Mouse (Mus musculus) kidney, postnatal 4 days (tissue): ENCODE measurements around the gene Pisd.
"Not testable (repeated sequence)": the region's sequence is repeated elsewhere in the genome, so short reads cannot be mapped to it uniquely, and the experiment has no call there.

Experiments
- DNase-seq, 2 experiments: peaks; one replicate each; pipeline ENCODE4 v3.0.0; 2021; ENCODE audit warnings: mixed read lengths in 2 of 2

The Pisd gene

DNA sequence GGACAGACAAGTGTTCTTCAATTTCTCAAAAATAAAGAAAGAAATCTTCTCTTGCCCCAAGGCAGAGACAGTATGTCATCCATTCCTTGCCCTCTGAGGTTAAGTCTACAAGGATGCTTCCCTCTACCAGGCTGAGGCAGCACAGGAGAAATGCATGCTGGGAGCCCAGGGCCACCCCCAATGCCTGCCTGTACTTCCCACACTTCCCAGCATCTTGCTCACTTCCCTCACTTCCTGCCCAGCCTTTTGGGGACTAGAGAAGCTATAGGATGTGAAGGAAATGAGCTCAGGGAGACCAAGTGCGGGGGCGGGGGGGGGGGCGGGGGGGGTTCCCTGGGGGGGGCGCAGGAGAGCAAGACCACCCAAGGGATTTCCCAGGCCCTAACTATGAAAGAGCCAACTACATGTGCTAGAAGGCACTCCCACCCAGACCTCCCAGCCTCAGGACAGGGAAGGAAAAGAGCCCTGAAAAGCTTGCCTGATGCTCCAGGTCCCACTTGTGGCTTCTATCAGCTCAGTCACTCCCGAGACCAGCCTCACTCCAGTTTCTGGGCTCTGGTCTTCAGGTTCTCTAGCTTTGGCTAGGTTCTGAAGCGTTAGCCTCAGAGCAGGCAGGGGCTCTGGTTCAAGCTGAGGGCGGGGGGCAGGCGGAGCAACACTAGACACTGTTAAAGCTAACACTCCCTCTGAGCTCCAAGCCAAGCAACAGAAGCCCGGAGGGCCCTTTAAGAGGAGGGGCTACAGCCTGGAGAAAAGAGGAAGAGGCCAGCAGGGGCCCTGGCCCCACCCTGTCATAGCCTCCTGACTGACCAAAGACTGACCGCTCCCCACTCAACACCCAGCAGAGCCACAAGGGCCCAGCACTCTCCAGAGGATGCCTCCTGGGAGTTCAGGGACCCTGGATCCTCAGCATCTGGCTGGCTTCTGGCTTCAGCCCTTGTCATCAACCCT, 39.5 kb downstream of the Pisd start:
- DNase-seq: peak; percentile 81 to 88

DNA sequence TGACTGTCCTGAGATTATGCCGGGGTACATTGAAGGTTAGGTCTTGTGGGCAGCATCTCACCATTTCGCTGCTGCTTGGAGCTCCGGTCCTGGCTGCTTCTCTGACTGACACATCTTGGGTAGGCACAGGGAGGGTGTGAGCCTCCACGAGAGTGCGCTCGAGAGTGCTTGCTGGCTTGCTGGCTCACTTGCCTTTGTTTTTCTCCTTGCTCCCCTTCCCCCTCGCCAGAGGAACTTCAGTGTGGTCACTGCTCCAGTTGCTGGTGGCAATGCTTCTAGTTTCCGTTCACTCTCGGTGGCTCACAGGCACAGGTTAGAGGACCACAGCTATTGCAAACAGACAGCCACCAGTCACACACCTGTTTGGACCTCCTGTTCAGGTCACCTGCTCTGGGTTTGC, 43.3 kb downstream of the Pisd start:
- peak; percentile 35 to 43 for DNase-seq

DNA sequence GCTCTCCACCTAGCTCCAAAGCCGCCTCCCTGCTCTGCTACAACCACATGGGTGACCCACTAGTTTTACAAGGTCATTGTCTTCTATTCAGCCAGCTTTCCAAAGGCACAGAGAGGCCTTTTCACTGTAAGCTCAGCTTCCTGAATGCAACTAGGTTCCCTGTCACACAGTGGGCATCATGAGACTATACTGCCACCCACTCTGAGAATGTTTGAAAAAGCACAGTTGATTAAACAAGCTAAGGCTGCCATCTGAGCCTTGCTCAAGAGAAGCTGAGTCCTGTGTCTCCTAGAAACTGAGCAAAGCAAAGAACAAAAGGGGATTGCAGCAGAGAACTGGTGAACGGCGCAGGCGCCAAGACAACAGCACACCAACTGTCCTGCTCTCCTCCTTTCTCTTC, 44.1 kb downstream of the Pisd start:
- not testable (repeated sequence) for DNase-seq

DNA sequence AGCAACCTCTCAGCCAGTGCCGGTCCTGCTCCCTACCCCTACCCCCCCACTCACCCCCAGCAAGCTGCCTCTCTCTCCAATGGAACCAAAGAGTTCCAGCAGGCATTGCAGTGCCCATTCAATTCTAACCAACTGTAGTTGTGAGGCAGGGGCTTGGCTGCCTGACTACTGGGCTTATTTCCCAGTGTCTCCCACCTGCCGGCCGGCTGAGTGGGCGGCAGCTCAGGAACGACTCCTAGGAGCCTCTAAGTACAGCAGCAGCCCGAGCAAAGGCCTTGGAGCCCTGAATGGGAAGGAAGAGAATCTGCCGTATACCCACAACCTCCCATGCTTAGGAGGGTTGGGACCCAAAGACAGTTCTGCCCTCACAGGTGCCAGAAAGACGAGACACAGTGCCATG, 44.6 kb downstream of the Pisd start:
- DNase-seq: not testable (repeated sequence)

DNA sequence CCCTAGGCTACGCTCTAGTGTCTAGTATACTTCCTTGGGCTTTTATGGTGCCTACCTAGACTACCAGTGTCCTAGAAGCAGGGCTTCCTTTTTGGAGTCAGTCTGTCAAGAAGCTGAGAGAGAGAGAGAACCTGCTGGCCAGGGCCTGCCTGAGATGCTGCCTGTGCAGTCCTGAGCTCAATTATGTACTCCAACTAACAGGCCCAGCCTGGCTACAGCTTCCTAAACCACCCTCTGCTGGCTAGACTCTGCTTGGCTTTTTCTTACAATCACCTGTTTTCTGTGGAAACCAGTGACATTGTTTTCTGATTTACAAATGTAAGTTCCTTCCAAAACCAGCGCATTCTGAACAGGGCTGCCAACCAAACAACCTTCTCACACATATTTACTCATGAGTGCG, 45.3 kb downstream of the Pisd start:
- no peak for DNase-seq

DNA sequence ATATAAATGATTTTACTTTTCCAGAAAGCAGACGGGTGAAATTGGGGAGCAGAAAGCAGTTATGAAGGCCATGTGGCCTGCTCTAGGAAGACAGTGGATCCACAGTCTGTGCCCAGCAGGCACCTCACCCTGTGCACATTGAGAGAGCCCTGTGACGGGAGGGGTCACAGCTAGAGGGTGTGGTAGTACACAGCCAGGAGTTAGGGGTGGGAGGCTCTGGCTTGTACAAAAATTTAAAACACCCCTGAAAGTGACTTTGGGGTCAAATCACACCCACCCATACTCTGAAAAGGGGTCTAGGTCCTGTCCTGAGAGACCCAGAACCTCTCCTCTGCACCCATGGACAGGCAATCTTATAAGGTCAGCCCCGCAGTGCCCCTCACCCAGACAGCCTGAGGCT, 48.7 kb downstream of the Pisd start:
- DNase-seq: not testable (repeated sequence)

DNA sequence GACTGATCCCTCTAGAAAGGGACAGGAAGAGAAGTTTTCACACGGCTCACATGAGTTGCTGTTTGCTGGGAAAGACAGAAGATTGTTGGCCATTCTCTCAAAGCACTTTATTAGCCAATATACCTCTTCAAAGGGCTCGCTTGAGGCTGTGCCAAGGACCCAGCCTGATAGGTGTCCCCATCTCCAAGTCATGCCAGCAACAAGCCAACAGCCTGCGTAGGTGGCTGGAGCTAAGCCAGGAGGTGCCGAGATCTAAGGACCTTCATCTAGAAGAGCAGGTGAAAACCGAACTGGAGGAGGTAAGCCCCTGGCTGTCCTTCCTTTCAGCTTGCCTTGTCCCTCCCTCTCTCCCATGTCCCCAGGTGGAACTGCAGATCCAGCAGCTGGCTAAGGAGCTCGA, 49.7 kb downstream of the Pisd start:
- no peak for DNase-seq

DNA sequence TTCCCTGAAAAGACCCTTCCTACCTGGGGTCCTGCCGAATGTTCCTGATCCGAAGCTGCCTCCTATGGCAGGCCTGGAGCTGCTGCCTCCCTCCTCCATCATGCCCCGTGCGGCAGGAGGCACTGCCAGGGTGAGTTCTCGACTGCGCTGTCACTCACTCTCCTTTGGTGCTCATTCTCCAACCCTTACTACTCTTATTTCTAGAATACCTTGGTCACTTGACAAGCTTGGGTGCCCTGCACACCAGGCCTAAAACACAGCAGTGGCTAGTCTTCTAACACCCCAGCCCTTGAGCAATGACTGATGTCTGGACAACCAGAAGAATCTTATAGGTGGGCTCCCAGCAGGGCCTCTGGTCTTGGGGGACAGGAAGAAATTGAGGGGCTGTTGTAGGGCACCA, 51.6 kb downstream of the Pisd start:
- not testable (repeated sequence) for DNase-seq

DNA sequence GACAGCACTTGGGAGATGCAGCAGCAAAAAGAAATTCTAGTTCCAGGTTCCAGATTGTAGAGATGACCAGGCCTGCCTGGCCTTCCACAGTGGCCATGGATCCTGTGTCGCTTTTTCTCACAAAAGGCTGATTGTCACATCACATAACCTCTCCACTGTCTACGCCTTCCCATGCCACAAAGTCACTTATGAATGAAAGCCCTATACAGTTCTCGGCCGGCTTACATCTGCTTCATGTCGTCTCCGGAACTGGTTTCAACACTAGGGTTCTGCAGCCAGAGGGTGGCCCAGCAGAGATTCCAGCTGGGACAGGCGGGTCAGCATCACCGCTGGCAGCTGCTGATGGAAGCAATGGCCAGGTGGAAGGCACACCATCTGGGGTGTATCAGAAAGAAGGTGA, 56.6 kb downstream of the Pisd start:
- DNase-seq: no peak

DNA sequence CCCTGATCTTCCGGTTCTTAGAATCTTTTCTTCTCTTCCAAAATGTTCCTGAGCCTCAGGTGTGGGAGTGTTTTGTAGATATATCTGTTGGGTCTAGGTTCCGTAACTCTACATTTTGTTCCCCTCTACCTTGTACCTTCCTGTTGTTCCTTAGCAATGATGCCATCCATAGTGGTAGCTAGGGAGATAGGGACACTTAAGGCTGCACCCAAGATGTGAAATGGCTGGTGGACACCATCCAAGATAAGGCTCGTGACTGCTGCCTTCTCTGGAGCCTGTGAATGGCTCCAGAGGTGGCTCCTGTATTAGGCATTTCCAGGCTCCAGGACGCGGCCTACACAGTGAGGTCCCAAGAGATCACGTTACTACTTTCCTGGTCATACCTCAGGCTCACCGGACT, 57.1 kb downstream of the Pisd start:
- no peak for DNase-seq

DNA sequence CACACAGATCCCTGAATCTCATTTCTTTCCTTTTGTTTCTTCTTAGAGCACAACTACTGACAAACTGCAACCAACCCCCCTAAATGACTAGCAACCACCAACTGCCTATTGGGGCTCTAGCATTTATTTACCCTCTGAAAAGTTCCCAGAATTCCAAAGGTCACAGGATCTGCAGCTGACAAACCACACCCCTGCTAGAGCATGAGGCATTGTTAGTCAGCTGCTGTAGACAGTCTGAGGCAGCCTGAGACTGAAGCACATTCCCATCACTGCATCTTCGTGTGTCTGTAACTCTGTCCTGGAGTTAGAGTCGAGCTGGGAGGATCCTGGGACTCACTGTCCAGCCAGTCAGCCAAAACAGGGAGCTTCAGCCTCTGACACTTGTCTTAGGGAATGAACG, 60.0 kb downstream of the Pisd start:
- not testable (repeated sequence) for DNase-seq

DNA sequence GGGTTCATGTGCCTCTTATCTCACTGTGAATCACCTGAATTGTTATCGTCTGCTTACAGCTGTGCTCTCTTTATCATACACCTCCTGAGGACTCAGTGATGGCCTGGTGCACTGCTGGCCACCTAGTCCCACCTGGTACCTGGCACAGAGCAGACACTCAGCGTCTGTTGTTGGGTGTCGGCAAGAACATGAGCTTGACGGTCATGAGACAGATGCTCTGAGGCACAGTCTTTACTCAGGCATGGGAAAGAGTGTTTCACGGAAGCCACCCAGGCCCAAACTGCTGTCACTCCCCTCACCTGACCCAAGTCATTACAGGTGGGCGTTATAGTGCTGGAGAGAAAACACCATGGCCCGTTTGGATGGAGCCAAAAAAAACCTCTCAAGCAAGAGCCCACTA, 61.5 kb downstream of the Pisd start:
- no peak for DNase-seq

DNA sequence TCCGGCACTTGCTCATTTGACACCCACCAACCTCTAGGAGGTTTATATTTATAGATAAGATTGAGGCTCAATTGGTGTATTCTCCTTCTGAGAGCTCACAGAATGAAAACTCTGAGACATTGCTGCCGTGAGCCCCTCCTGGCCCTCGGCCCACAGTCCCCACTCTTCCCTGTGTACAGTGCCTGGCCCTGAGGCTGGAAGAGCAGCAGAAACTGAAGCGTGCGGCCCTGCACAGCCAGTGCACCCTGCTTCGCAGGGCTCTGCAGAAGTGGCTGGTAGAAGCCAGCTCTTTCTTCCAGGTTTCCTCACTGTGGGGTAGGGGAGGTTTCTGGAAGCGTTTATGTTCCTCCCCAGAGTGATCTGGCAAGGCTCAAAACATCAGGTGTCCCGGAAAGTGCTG, 62.7 kb downstream of the Pisd start:
- DNase-seq: not testable (repeated sequence)

DNA sequence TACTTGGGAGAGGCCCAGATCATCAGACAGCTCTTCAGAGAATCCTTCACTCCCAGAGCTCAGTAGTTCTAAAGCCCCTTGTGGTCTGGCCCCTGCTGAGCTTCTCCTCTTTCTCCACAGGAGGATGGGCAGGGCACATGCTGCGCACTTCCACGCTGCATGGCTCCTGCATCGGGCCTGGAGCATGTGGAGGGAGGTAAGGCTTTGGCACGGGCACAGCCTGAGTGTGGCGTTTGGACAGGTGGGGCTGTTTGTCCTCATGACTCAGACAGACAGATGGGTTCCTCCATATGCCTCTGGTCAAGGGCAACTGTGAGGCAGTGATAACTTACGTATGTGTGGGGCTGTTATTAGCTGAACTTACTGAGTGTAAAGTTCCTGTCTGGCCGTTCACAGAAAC, 63.2 kb downstream of the Pisd start:
- DNase-seq: no peak

DNA sequence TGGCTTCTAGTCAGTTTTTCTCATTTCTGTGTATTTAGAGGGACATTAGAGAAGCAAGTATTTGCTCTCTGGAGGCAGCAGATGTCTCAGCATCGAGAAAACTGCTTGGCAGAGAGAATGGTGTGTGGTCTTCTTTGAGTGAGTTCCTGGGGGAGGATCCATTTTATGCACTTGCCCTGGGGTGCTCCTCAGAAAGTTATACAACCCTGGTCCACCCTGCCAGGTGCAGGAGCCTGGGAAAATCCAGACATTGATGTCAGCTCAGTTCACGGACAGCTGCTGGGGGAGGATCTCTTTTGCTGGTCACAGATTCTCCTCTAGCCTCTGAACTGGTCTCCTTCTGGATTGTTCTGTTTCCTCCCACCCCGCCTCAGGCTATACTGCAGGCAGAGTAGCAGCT, 64.1 kb downstream of the Pisd start:
- DNase-seq: no peak

DNA sequence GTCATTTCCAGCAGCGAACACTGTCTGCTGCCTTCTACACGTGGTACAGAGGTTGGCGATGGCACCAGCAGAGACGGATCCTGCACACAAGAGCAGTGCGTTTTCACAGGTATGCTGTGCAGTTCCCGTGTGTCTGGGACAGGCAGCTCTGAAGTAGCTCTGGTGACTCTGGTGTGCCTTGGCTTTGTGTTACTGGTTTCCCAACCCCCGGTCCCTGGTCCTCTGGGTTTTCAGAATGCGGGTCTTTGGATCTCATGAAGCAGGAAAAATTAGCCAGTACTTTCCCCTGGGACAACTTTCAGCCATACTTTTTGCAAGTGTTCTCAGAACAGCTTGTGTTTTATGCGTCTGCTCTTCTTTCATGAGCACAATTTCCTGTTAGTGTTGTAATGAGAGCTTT, 65.0 kb downstream of the Pisd start:
- no peak for DNase-seq

DNA sequence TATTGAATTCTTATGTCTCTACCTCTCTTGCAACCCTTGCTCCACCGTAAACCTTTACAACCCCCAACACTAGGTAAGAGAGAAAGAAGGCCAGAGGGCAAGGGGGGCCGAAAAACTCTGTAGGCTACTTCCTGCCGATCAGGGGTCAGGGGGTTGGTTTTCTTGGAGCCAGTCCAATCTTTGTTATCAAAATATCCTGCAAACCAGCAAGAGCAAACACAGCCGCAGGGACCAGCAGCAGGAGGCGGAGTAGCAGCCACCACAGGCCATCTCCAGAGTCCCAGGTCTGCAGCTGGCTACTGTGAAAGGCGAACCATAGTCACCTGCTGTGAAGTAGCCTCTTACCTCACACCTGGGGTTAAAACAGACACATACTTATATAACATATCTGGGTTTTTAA, 66.5 kb downstream of the Pisd start:
- DNase-seq: peak; percentile 22

DNA sequence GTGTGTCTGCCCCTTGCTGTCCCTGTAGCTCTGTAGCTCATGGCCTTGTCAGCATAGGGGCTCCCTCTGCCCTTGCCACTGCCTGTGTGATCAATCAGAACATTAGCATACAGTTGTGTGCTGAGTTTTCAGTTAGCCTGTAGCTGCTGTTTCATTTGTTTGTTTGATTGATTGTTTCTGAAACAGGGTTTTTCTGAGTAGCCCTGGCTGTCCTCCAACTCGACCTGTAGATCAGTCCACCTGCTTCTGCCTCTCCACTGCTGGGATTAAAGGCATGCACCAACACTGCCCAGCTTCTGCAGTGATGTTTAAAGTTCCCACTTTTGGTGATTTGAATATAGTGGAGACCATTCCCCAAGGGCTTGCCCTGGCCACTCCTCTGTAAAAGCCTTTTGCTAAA, 67.7 kb downstream of the Pisd start:
- no peak for DNase-seq

DNA sequence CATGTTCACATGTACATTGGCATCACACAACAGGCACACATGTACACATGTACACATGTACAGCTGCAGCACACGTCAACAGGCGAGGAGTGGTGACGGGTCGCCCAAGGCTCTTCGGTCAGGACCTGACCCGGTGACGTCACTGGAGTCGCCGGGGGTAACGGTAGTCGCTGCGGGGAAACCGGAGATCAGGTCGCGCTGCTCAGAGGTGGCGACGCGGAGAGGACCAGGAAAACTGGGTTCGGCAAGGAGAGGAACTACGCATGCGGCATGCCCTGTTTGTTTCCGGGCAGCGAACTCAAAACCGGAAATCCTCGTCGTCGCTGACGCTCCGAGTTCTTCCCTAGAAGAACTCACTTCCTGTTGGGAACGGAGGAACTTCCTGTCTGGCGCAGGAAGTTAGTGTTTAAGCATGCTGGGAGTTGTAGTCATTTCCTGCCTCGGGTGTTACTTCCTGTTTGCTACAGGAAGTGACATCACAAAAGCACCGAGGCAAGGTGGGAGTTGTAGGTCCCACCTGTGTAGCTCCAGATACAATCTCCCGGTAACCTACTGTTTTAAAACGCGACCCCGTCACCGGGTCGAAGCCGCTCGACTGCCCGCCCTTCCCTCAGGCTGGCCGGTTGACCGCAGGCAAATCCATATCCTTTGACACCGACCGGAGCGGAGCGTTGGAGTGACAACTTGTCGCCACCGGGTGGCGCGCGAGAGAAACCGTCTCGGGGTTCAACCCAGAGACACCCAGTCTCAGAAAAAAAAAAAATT, 71.6 kb downstream of the Pisd start:
- peak; percentile 88 to 91 for DNase-seq

DNA sequence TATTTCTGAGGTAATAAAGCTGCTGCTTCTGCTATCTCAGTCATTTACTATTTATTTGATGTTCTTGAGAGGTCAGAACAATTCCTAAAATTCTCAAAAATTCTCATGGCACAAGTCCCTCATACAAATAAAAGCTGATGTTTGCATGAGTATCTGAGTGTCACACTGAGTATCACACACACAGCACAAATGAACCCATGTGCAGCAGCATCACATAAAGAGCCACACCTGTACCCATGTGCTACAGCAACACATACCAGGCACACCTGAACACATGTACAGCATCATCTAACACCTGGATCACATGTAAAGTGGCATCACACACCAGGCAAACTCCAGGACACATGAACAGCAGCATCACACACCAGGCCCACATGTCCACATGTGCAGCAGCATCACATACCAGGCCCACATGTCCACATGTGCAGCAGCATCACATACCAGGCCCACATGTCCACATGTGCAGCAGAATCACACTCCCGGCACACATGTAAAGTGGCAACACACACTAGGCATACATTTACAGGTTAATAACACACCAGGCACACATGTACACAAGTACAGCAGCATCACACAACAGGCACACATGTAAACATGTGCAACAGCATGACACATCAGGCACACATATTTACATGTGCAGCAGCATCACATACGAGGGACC, 72.3 kb downstream of the Pisd start:
- DNase-seq: no peak

DNA sequence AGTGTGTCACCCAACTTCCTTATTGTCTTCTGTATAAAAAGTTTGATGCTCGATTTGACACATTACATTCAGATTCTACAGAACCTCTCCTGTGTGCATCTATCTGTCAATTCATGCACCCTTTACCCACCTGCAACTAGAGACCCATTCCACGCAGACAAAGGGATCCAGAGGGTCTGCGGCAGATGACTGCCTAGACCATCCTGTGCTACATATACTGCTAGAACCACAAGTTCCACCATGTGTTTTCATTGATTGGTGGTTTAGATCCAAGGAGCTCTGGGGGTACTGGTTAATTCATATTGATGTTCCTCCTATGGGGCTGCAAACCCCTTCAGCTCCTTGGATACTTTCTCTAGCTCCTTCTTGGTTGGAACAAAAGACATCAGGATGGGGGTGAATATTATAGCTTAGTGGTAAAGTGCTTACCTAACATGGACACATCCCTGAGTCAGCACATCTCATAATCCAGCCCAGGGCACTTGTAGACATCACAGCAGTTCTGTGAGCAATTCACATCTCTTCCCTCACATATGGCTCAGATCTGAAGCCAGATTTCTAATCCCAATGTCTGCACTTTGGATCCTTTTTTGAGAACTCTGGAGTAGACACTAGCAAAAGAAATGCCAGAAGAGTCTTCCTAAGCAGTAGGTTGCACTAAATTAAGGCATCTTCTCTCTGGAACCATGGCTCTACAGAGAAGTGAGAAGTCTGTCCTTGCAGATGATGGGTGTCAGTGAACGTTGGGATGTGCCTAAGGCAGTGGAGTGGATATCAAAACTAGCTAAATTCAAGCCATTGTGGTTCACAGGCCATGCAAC, 73.0 kb downstream of the Pisd start:
- DNase-seq: no peak

DNA sequence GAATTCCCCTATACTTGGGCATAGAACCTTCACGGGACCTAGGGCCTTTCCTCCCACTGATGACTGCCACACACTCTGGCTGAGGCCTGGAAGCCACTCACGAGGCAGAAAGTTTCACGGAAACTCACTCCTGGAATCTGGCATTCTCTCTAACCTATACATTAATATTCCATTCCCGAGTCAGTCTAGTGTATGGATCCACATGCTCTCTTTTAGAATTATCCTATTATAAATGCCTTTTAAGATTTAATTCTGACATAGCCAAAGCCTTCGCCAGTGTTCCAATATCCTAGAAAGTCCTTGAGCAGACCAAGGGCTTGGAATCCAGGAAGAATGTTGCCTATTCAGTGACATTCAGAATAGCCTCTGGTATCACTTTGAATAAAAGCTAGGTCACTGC, 74.0 kb downstream of the Pisd start:
- no peak for DNase-seq
